Mouse (Mus musculus) CH12.LX (cell line): ENCODE results near the gene Pptc7. TPM values are rescaled to one million over a fixed set of nuclear protein-coding genes. Genes with fewer than 3 reads are reported as not detected.

Experiments used
- DNase-seq: peaks from one replicate; pipeline ENCODE4 v3.0.0-alpha.2; 2013; ENCODE audit errors: extremely low read depth
- H3K27ac ChIP-seq: 2 replicates; pipeline ENCODE4 v1.5.1; 2012; ENCODE audit warnings: low read depth, mild to moderate bottlenecking, control low read depth, moderate library complexity; ENCODE audit not compliant: insufficient read depth
- H3K27me3 ChIP-seq: replicated peaks from 2 replicates; pipeline ENCODE3; 2012; ENCODE audit warnings: inconsistent platforms
- H3K36me3 ChIP-seq, 2 experiments: replicated peaks in 1 of 2; 2 replicates each; pipeline versions ENCODE3 to v1.6.1; 2012; ENCODE audit warnings: inconsistent platforms in 1 of 2, low read length in 1 of 2, mild to moderate bottlenecking in 1 of 2, mixed read lengths in 1 of 2, moderate library complexity in 1 of 2; ENCODE audit not compliant: control insufficient read depth in 1 of 2, insufficient read depth in 1 of 2
- H3K4me1 ChIP-seq, 2 experiments: 2 replicates each; pipeline ENCODE4 v1.6.1; 2012; ENCODE audit warnings: inconsistent platforms in 1 of 2, moderate library complexity in 1 of 2; ENCODE audit not compliant: insufficient read depth in 2 of 2, control insufficient read depth in 1 of 2
- H3K4me2 ChIP-seq: 2 replicates; pipeline ENCODE4 v1.6.1; 2012; ENCODE audit warnings: low read depth, mild to moderate bottlenecking, control low read depth; ENCODE audit not compliant: poor library complexity, insufficient read depth, severe bottlenecking
- H3K4me3 ChIP-seq, 3 experiments: fragments of 150-350 bp in 1 of 3; sonication (generic) in 1 of 3; replicated peaks in 1 of 3; 2 replicates each; pipeline versions ENCODE3 to v1.5.1; 2011 to 2012; ENCODE audit warnings: low read depth in 2 of 3, low read length in 2 of 3, mild to moderate bottlenecking in 2 of 3, moderate library complexity in 2 of 3, control low read depth in 1 of 3, improper control_type of control experiment in 1 of 3, inconsistent platforms in 1 of 3, mixed read lengths in 1 of 3; ENCODE audit not compliant: poor library complexity in 1 of 3
- H3K79me2 ChIP-seq: replicated peaks from 2 replicates; pipeline ENCODE4 v1.6.1; 2012; ENCODE audit warnings: mild to moderate bottlenecking, moderate library complexity; ENCODE audit not compliant: control insufficient read depth, poor library complexity, insufficient read depth, severe bottlenecking; ENCODE audit errors: extremely low read depth
- H3K9ac ChIP-seq: 2 replicates; pipeline ENCODE4 v1.6.1; 2012; ENCODE audit warnings: low read depth, mild to moderate bottlenecking, control low read depth, moderate library complexity; ENCODE audit not compliant: insufficient read depth
- H3K9me3 ChIP-seq: replicated peaks from 2 replicates; pipeline ENCODE3; 2012; ENCODE audit warnings: low read length, inconsistent platforms, mixed read lengths
- BHLHE40 ChIP-seq: IDR thresholded peaks from 2 replicates; pipeline ENCODE4 v1.6.1; 2011; ENCODE audit warnings: mild to moderate bottlenecking, low read depth, low read length, improper control_type of control experiment
- CHD2 ChIP-seq: IDR thresholded peaks from 2 replicates; pipeline ENCODE4 v1.6.1; 2011; ENCODE audit warnings: low read length, improper control_type of control experiment
- ETS1 ChIP-seq: conservative IDR thresholded peaks from 2 replicates; pipeline ENCODE4 v1.6.1; 2012; ENCODE audit warnings: low read depth, mild to moderate bottlenecking, inconsistent platforms, low read length, improper control_type of control experiment, moderate library complexity
- IRF4 ChIP-seq: IDR thresholded peaks from 2 replicates; pipeline ENCODE4 v1.6.1; 2014; ENCODE audit warnings: low read depth, mild to moderate bottlenecking, inconsistent platforms, low read length, improper control_type of control experiment
- JUND ChIP-seq: conservative IDR thresholded peaks from 2 replicates; pipeline ENCODE4 v1.6.1; 2011; ENCODE audit warnings: low read depth, low read length, improper control_type of control experiment
- KAT2A ChIP-seq: IDR thresholded peaks from 2 replicates; pipeline ENCODE4 v1.6.1; 2012; ENCODE audit warnings: low read length, improper control_type of control experiment, inconsistent platforms; ENCODE audit not compliant: insufficient replicate concordance
- MAFK ChIP-seq: IDR thresholded peaks from 2 replicates; pipeline ENCODE4 v1.6.1; 2011; ENCODE audit warnings: low read length, improper control_type of control experiment; ENCODE audit not compliant: insufficient replicate concordance
- MAX ChIP-seq: IDR thresholded peaks from 2 replicates; pipeline ENCODE4 v1.6.1; 2011; ENCODE audit warnings: low read length, improper control_type of control experiment
- MAZ ChIP-seq: IDR thresholded peaks from 2 replicates; pipeline ENCODE4 v1.6.1; 2012; ENCODE audit warnings: low read depth, mild to moderate bottlenecking, inconsistent platforms, low read length, improper control_type of control experiment, moderate library complexity
- MEF2A ChIP-seq: IDR thresholded peaks from 2 replicates; pipeline ENCODE4 v1.6.1; 2014; ENCODE audit warnings: low read depth, mild to moderate bottlenecking, inconsistent platforms, low read length, improper control_type of control experiment, borderline replicate concordance
- MXI1 ChIP-seq: IDR thresholded peaks from 2 replicates; pipeline ENCODE4 v1.6.1; 2011; ENCODE audit warnings: mild to moderate bottlenecking, low read depth, low read length, improper control_type of control experiment
- MYC ChIP-seq: IDR thresholded peaks from 2 replicates; pipeline ENCODE4 v1.6.1; 2011; ENCODE audit warnings: low read depth, mild to moderate bottlenecking, improper control_type of control experiment, low read length
- NRF1 ChIP-seq: IDR thresholded peaks from 2 replicates; pipeline ENCODE4 v1.6.1; 2014; ENCODE audit warnings: low read depth, mild to moderate bottlenecking, inconsistent platforms, low read length, improper control_type of control experiment, moderate library complexity
- PAX5 ChIP-seq: IDR thresholded peaks from 2 replicates; pipeline ENCODE4 v1.6.1; 2012; ENCODE audit warnings: low read length, inconsistent platforms, mixed read lengths
- POLR2A ChIP-seq: IDR thresholded peaks from 2 replicates; pipeline ENCODE4 v1.6.1; 2011; ENCODE audit warnings: low read depth, mild to moderate bottlenecking, improper control_type of control experiment, low read length
- POLR2AphosphoS2 ChIP-seq: IDR thresholded peaks from 2 replicates; pipeline ENCODE4 v1.6.1; 2011; ENCODE audit warnings: low read depth, low read length, improper control_type of control experiment
- RCOR1 ChIP-seq: conservative IDR thresholded peaks from 2 replicates; pipeline ENCODE4 v1.6.1; 2012; ENCODE audit warnings: low read depth, mild to moderate bottlenecking, inconsistent platforms, low read length, improper control_type of control experiment
- SMC3 ChIP-seq: IDR thresholded peaks from 2 replicates; pipeline ENCODE4 v1.6.1; 2011; ENCODE audit warnings: low read depth, low read length, improper control_type of control experiment
- TBP ChIP-seq: conservative IDR thresholded peaks from 2 replicates; pipeline ENCODE4 v1.6.1; 2011; ENCODE audit warnings: low read depth, low read length, improper control_type of control experiment
- TCF12 ChIP-seq: IDR thresholded peaks from 2 replicates; pipeline ENCODE4 v1.6.1; 2014; ENCODE audit warnings: low read depth, mild to moderate bottlenecking, inconsistent platforms, low read length, improper control_type of control experiment
- UBTF ChIP-seq: IDR thresholded peaks from 2 replicates; pipeline ENCODE4 v1.6.1; 2012; ENCODE audit warnings: low read depth, mild to moderate bottlenecking, inconsistent platforms, low read length, improper control_type of control experiment, moderate library complexity
- USF2 ChIP-seq: conservative IDR thresholded peaks from 2 replicates; pipeline ENCODE4 v1.6.1; 2011; ENCODE audit warnings: low read depth, low read length, improper control_type of control experiment
- ZC3H11A ChIP-seq: IDR thresholded peaks from 2 replicates; pipeline ENCODE4 v1.6.1; 2012; ENCODE audit warnings: low read depth, mild to moderate bottlenecking, inconsistent platforms, low read length, improper control_type of control experiment
- ZNF384 ChIP-seq: IDR thresholded peaks from 2 replicates; pipeline ENCODE4 v1.6.1; 2012; ENCODE audit warnings: low read depth, low read length, improper control_type of control experiment, inconsistent platforms
- dilution Hi-C: fragments of 300-500 bp; cut with MboI; formaldehyde crosslinking; loops from 2 replicates; pipeline ENCODE4 v1.14.3; 2020; ENCODE audit warnings: low sequenced_read_pairs; ENCODE audit not compliant: extremely low pct_unique_long_range_greater_than_20kb, extremely low pct_ligation_motif_present
- in situ Hi-C: fragments of 300-500 bp; cut with MboI; formaldehyde crosslinking; loops from 3 replicates; pipeline ENCODE4 v1.14.3; 2019; ENCODE audit warnings: low sequenced_read_pairs, low pct_ligation_motif_present, low pct_unique_long_range_greater_than_20kb, mixed read lengths
- polyA plus RNA-seq: library from polyadenylated mRNA; unstranded; fragments of >175 nt; gene quantifications from 2 replicates; pipeline ENCODE4 v1.2.1, GENCODE M21; 2012; ENCODE audit warnings: low read depth; ENCODE audit not compliant: insufficient read length
- total RNA-seq, 2 experiments: library from RNA; depleted of rRNA; stranded (reverse); fragments of 300-350 nt in 1 of 2; fragments of >200 nt in 1 of 2; gene quantifications; 2 replicates each; pipeline ENCODE4 v1.2.3; 2012 to 2014

Pptc7 gene
- total and polyA plus RNA-seq, 3 experiments = 17.1 to 25.9 (median 23.6) TPM

- 0 out of 2 replicates have a peak, but pooled peaks have one; percentile 36 for TF ChIP-seq TBP
- no peak for TF ChIP-seq MAX
- TF ChIP-seq BHLHE40 = peak; percentile 55; the same call in 1 of the 2 replicates
- TF ChIP-seq CHD2 = no peak
- TF ChIP-seq ZC3H11A = no peak
- no peak for TF ChIP-seq USF2
- TF ChIP-seq PAX5 = no peak
- TF ChIP-seq RCOR1 = peak; percentile 74
- TF ChIP-seq IRF4 = peak; percentile 98
- TF ChIP-seq TCF12 = peak; percentile 30; the same call in 1 of the 2 replicates
- TF ChIP-seq KAT2A = no peak
- peak; percentile 70; the same call in 1 of the 2 replicates for TF ChIP-seq ETS1
- TF ChIP-seq UBTF = no peak
- TF ChIP-seq NRF1 = no peak
- peak; percentile 98 for TF ChIP-seq JUND
- TF ChIP-seq MAFK = 0 out of 2 replicates have a peak, but pooled peaks have one; percentile 26
- no peak for TF ChIP-seq SMC3
- no peak for TF ChIP-seq MEF2A
- no peak for TF ChIP-seq ZNF384
- peak; percentile 18; the same call in 1 of the 2 replicates for TF ChIP-seq MXI1
These were observed 4.1 kb downstream of the Pptc7 start (continued) for GRCm38 (mm10) chr5:122288147-122288811.

DNA sequence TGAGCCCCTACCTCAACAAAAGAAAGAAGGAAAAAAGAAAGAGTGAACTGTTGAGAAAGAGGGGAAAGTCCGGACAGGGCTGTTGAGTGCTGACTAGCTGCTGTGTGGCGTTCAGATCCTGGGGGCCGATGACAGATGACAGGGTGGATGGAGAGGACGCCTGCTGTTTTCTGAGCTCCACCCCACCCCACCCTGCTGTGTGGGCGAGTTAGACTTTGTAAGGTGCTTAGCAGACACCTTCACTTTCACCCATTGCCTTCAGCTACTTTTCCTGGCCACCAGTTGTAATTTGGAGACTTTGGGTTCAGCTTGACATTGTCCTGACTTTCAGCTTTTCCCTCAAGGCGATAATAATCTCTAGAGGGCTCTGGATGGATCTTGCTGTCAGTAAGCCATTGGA is 7.0 kb downstream of the Pptc7 start:
- Histone ChIP-seq H3K27ac (no peak overlapping the region), H3K4me3 (no peak overlapping the region), H3K27me3 (no peaks in the 10 kb centered on the region), H3K9ac (no peak overlapping the region), H3K4me1 (peaks cover 27 to 80% of the 10 kb centered on the region in 2 experiments), H3K36me3 (peaks cover 10 to 79% of the 10 kb centered on the region in 2 experiments), H3K4me2 (no peak overlapping the region), H3K79me2 (peaks cover 82% of the 10 kb centered on the region), H3K9me3 (no peaks in the 10 kb centered on the region)
- TF ChIP-seq POLR2AphosphoS2 = no peak
- no peak for TF ChIP-seq MAZ
- no peak for TF ChIP-seq POLR2A
- no peak for TF ChIP-seq IRF4
- TF ChIP-seq MYC = no peak
- DNase-seq = no peak
- dilution Hi-C loops = no loop called here
- in situ Hi-C loops = no loop called here
